Mouse (Mus musculus) liver, embryonic 14.5 days (tissue): Measurements from ENCODE around the gene Olfr578. TPM values are rescaled to one million over a fixed set of nuclear protein-coding genes. Genes with fewer than 3 reads are reported as not detected.

ENCODE experiments used
- ATAC-seq: fragments of 200-750 bp; cut with Nextera tagmentation; 2 replicates; pipeline ENCODE4 v1.8.0; 2017; ENCODE audit warnings: moderate number of reproducible peaks, mild to moderate bottlenecking, moderate library complexity; ENCODE audit not compliant: insufficient read depth
- DNase-seq, 3 experiments: peaks; one replicate each; pipeline ENCODE4 v3.0.0-alpha.2; 2012 to 2013; ENCODE audit warnings: low read depth in 3 of 3, low spot score in 3 of 3
- H3K27ac ChIP-seq: fragments of 300-500 bp; sonication (generic); 2 replicates; pipeline ENCODE4 v1.5.1; 2014; ENCODE audit warnings: moderate library complexity, mild to moderate bottlenecking, control low read depth, inconsistent platforms
- H3K27me3 ChIP-seq: fragments of 300-500 bp; sonication (generic); 2 replicates; pipeline ENCODE4 v1.6.1; 2014; ENCODE audit warnings: mild to moderate bottlenecking, low read length, moderate library complexity; ENCODE audit not compliant: control insufficient read depth, insufficient read depth
- H3K36me3 ChIP-seq: fragments of 300-500 bp; sonication (generic); replicated peaks from 2 replicates; pipeline ENCODE4 v1.6.1; 2014; ENCODE audit warnings: low read depth; ENCODE audit not compliant: control insufficient read depth, insufficient read depth
- H3K4me1 ChIP-seq, 2 experiments: fragments of 200-500 bp in 1 of 2; fragments of 300-500 bp in 1 of 2; sonication (generic) in 1 of 2; replicated peaks; 2 replicates each; pipeline ENCODE4 v1.6.1; 2012 to 2014; ENCODE audit warnings: antibody characterized with exemption in 1 of 2, inconsistent platforms in 1 of 2, low read length in 1 of 2; ENCODE audit not compliant: control insufficient read depth in 2 of 2, insufficient read depth in 2 of 2
- H3K4me2 ChIP-seq: fragments of 300-500 bp; sonication (generic); 2 replicates; pipeline ENCODE4 v1.6.1; 2014; ENCODE audit warnings: low read depth, mild to moderate bottlenecking, control low read depth, moderate library complexity
- H3K4me3 ChIP-seq, 2 experiments: fragments of 200-500 bp in 1 of 2; fragments of 300-500 bp in 1 of 2; sonication (generic) in 1 of 2; 2 replicates each; pipeline ENCODE4 v1.5.1; 2012 to 2014; ENCODE audit warnings: low read depth in 2 of 2, low read length in 2 of 2, mild to moderate bottlenecking in 2 of 2, control low read depth in 1 of 2, inconsistent platforms in 1 of 2, moderate library complexity in 1 of 2; ENCODE audit not compliant: insufficient read depth in 1 of 2
- H3K9ac ChIP-seq: fragments of 300-500 bp; sonication (generic); replicated peaks from 2 replicates; pipeline ENCODE4 v1.6.1; 2014; ENCODE audit warnings: mild to moderate bottlenecking, control low read depth, moderate library complexity
- H3K9me3 ChIP-seq: fragments of 300-500 bp; sonication (generic); 2 replicates; pipeline ENCODE4 v1.6.1; 2016; ENCODE audit warnings: low read length, mixed read lengths; ENCODE audit not compliant: control insufficient read depth
- CTCF ChIP-seq: IDR thresholded peaks from 2 replicates; pipeline ENCODE4 v1.5.1; 2016; ENCODE audit warnings: antibody characterized with exemption, low read depth, control low read depth
- EP300 ChIP-seq: IDR thresholded peaks from 2 replicates; pipeline ENCODE4 v1.6.1; 2016; ENCODE audit warnings: antibody characterized with exemption, low read depth
- WGBS: fragments of 180-500 bp; shearing (Covaris S2); extraction: QIAGEN DNeasy Blood & Tissue Kit; methylation state at CpG from one replicate; pipeline ENCODE4 v1.1.7; 2014; ENCODE audit not compliant: insufficient replicate concordance; 5-methylcytosine and 5-hydroxymethylcytosine counted together
- polyA plus RNA-seq, 2 experiments: library from polyadenylated mRNA; depleted of rRNA in 1 of 2; stranded (reverse) in 1 of 2; unstranded in 1 of 2; fragments of >200 nt; fragmentation: Nextera tagmentation in 1 of 2; extraction: Ambion mirVana in 1 of 2; gene quantifications; 2 replicates each; pipeline versions ENCODE4 v1.2.1 to v1.2.3; 2012 to 2014

Olfr578 gene
- polyA plus RNA-seq, 2 experiments = not detected

DNA sequence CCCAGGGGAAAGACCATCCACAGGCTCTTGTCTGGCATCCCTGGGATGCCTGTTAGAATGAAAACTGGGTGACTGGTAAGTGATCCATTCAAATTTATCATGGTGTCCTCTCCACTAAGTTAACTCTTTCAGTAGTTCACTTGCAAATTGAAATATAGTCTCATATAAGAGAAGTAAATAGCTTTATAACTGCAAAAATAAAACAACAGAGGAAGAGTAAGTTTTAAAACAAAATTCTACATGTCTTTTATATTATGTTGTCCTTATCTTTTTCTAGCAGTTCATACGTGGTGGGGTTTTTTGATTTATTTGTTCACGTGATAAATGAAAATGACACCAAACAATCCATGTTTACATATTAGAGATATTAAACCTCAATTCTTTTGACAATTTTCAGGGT, 46.6 kb downstream of the Olfr578 start, which contains the start of gene Olfr573-ps1:
Olfr573-ps1 (minus strand) TSS at position 101 of the 400 bp plus-strand sequence.
- WGBS = 75% methylated on average over 2 of the region's 2 CpGs
- Histone ChIP-seq H3K36me3 (no peaks in the 10 kb centered on the region), H3K27ac (no peak within 1 kb of the TSS), H3K9me3 (no peaks in the 10 kb centered on the region), H3K4me2 (no peak within 1 kb of the TSS), H3K4me1 (no peaks in the 10 kb centered on the region), H3K27me3 (no peaks in the 10 kb centered on the region), H3K4me3 (no peak within 1 kb of the TSS), H3K9ac (no peak within 1 kb of the TSS)
- DNase-seq (no peak), ATAC-seq (no peak)
- TF ChIP-seq CTCF = no peak
- TF ChIP-seq EP300 = no peak

Other genes starting within 250 kb of the Olfr578 start
- not detected in 2 replicates for gene Olfr560, start 230.0 kb downstream of the Olfr578 start, polyA plus RNA-seq (2012; rRNA removed)
- not detected in 2 replicates for gene Olfr560, start 230.0 kb downstream of the Olfr578 start, polyA plus RNA-seq (2014; fragmentation: Nextera tagmentation; extraction: Ambion mirVana)
- gene Olfr78, start 229.9 kb downstream of the Olfr578 start, polyA plus RNA-seq (2012; rRNA removed) = 0.02 TPM in 2 replicates
- gene Olfr78, start 229.9 kb downstream of the Olfr578 start, polyA plus RNA-seq (2014; fragmentation: Nextera tagmentation; extraction: Ambion mirVana) = not detected in 2 replicates
- not detected in 2 replicates for gene Olfr561, start 218.1 kb downstream of the Olfr578 start, polyA plus RNA-seq (2012; rRNA removed)
- not detected in 2 replicates for gene Olfr561, start 218.1 kb downstream of the Olfr578 start, polyA plus RNA-seq (2014; fragmentation: Nextera tagmentation; extraction: Ambion mirVana)
- not detected in 2 replicates for gene Olfr564, start 185.8 kb downstream of the Olfr578 start, polyA plus RNA-seq (2012; rRNA removed)
- not detected in 2 replicates for gene Olfr564, start 185.8 kb downstream of the Olfr578 start, polyA plus RNA-seq (2014; fragmentation: Nextera tagmentation; extraction: Ambion mirVana)
- gene Olfr566, start 130.6 kb downstream of the Olfr578 start, polyA plus RNA-seq (2012; rRNA removed) = not detected in 2 replicates
- gene Olfr566, start 130.6 kb downstream of the Olfr578 start, polyA plus RNA-seq (2014; fragmentation: Nextera tagmentation; extraction: Ambion mirVana) = not detected in 2 replicates
- gene Olfr568, start 112.2 kb downstream of the Olfr578 start, polyA plus RNA-seq (2012; rRNA removed) = not detected in 2 replicates
- gene Olfr568, start 112.2 kb downstream of the Olfr578 start, polyA plus RNA-seq (2014; fragmentation: Nextera tagmentation; extraction: Ambion mirVana) = not detected in 2 replicates
- gene Olfr569, start 98.4 kb downstream of the Olfr578 start, polyA plus RNA-seq (2012; rRNA removed) = not detected in 2 replicates
- not detected in 2 replicates for gene Olfr569, start 98.4 kb downstream of the Olfr578 start, polyA plus RNA-seq (2014; fragmentation: Nextera tagmentation; extraction: Ambion mirVana)
- gene Olfr570, start 94.7 kb downstream of the Olfr578 start, polyA plus RNA-seq (2012; rRNA removed) = not detected in 2 replicates
- not detected in 2 replicates for gene Olfr570, start 94.7 kb downstream of the Olfr578 start, polyA plus RNA-seq (2014; fragmentation: Nextera tagmentation; extraction: Ambion mirVana)
- gene Olfr571, start 71.8 kb downstream of the Olfr578 start, polyA plus RNA-seq (2012; rRNA removed) = not detected in 2 replicates
- not detected in 2 replicates for gene Olfr571, start 71.8 kb downstream of the Olfr578 start, polyA plus RNA-seq (2014; fragmentation: Nextera tagmentation; extraction: Ambion mirVana)
- gene Olfr572, start 64.9 kb downstream of the Olfr578 start, polyA plus RNA-seq (2012; rRNA removed) = not detected in 2 replicates
- gene Olfr572, start 64.9 kb downstream of the Olfr578 start, polyA plus RNA-seq (2014; fragmentation: Nextera tagmentation; extraction: Ambion mirVana) = not detected in 2 replicates
- gene Olfr573-ps1, start 46.7 kb downstream of the Olfr578 start, polyA plus RNA-seq (2012; rRNA removed) = not detected in 2 replicates
- not detected in 2 replicates for gene Olfr573-ps1, start 46.7 kb downstream of the Olfr578 start, polyA plus RNA-seq (2014; fragmentation: Nextera tagmentation; extraction: Ambion mirVana)
- gene Olfr574, start 40.9 kb downstream of the Olfr578 start, polyA plus RNA-seq (2012; rRNA removed) = not detected in 2 replicates
- not detected in 2 replicates for gene Olfr574, start 40.9 kb downstream of the Olfr578 start, polyA plus RNA-seq (2014; fragmentation: Nextera tagmentation; extraction: Ambion mirVana)
- gene Olfr575, start 30.5 kb downstream of the Olfr578 start, polyA plus RNA-seq (2012; rRNA removed) = 0.01 TPM in 1 of 2 replicates, not detected in the other
- gene Olfr575, start 30.5 kb downstream of the Olfr578 start, polyA plus RNA-seq (2014; fragmentation: Nextera tagmentation; extraction: Ambion mirVana) = not detected in 2 replicates
- not detected in 2 replicates for gene Olfr576, start 26.7 kb downstream of the Olfr578 start, polyA plus RNA-seq (2012; rRNA removed)
- not detected in 2 replicates for gene Olfr576, start 26.7 kb downstream of the Olfr578 start, polyA plus RNA-seq (2014; fragmentation: Nextera tagmentation; extraction: Ambion mirVana)
- not detected in 2 replicates for gene Olfr577, start 13.4 kb downstream of the Olfr578 start, polyA plus RNA-seq (2012; rRNA removed)
- gene Olfr577, start 13.4 kb downstream of the Olfr578 start, polyA plus RNA-seq (2014; fragmentation: Nextera tagmentation; extraction: Ambion mirVana) = not detected in 2 replicates
- not detected in 2 replicates for gene Olfr582, start 48.7 kb upstream of the Olfr578 start, polyA plus RNA-seq (2012; rRNA removed)
- gene Olfr582, start 48.7 kb upstream of the Olfr578 start, polyA plus RNA-seq (2014; fragmentation: Nextera tagmentation; extraction: Ambion mirVana) = not detected in 2 replicates
- not detected in 2 replicates for gene Olfr583, start 62.0 kb upstream of the Olfr578 start, polyA plus RNA-seq (2012; rRNA removed)
- not detected in 2 replicates for gene Olfr583, start 62.0 kb upstream of the Olfr578 start, polyA plus RNA-seq (2014; fragmentation: Nextera tagmentation; extraction: Ambion mirVana)
- gene Olfr584, start 92.6 kb upstream of the Olfr578 start, polyA plus RNA-seq (2012; rRNA removed) = not detected in 2 replicates
- gene Olfr584, start 92.6 kb upstream of the Olfr578 start, polyA plus RNA-seq (2014; fragmentation: Nextera tagmentation; extraction: Ambion mirVana) = not detected in 2 replicates
- gene Olfr585, start 108.4 kb upstream of the Olfr578 start, polyA plus RNA-seq (2012; rRNA removed) = not detected in 2 replicates
- gene Olfr585, start 108.4 kb upstream of the Olfr578 start, polyA plus RNA-seq (2014; fragmentation: Nextera tagmentation; extraction: Ambion mirVana) = not detected in 2 replicates
- gene Olfr586, start 136.3 kb upstream of the Olfr578 start, polyA plus RNA-seq (2012; rRNA removed) = not detected in 2 replicates
- gene Olfr586, start 136.3 kb upstream of the Olfr578 start, polyA plus RNA-seq (2014; fragmentation: Nextera tagmentation; extraction: Ambion mirVana) = not detected in 2 replicates
- not detected in 2 replicates for gene Olfr588-ps1, start 151.6 kb upstream of the Olfr578 start, polyA plus RNA-seq (2012; rRNA removed)
- gene Olfr588-ps1, start 151.6 kb upstream of the Olfr578 start, polyA plus RNA-seq (2014; fragmentation: Nextera tagmentation; extraction: Ambion mirVana) = not detected in 2 replicates
- gene Olfr589, start 167.0 kb upstream of the Olfr578 start, polyA plus RNA-seq (2012; rRNA removed) = not detected in 2 replicates
- gene Olfr589, start 167.0 kb upstream of the Olfr578 start, polyA plus RNA-seq (2014; fragmentation: Nextera tagmentation; extraction: Ambion mirVana) = not detected in 2 replicates
- gene Olfr591, start 189.0 kb upstream of the Olfr578 start, polyA plus RNA-seq (2012; rRNA removed) = not detected in 2 replicates
- not detected in 2 replicates for gene Olfr591, start 189.0 kb upstream of the Olfr578 start, polyA plus RNA-seq (2014; fragmentation: Nextera tagmentation; extraction: Ambion mirVana)
- gene Olfr592, start 195.5 kb upstream of the Olfr578 start, polyA plus RNA-seq (2012; rRNA removed) = not detected in 2 replicates
- not detected in 2 replicates for gene Olfr592, start 195.5 kb upstream of the Olfr578 start, polyA plus RNA-seq (2014; fragmentation: Nextera tagmentation; extraction: Ambion mirVana)
- gene Olfr593, start 222.5 kb upstream of the Olfr578 start, polyA plus RNA-seq (2012; rRNA removed) = not detected in 2 replicates
- not detected in 2 replicates for gene Olfr593, start 222.5 kb upstream of the Olfr578 start, polyA plus RNA-seq (2014; fragmentation: Nextera tagmentation; extraction: Ambion mirVana)
- gene Olfr594, start 227.7 kb upstream of the Olfr578 start, polyA plus RNA-seq (2012; rRNA removed) = not detected in 2 replicates
- not detected in 2 replicates for gene Olfr594, start 227.7 kb upstream of the Olfr578 start, polyA plus RNA-seq (2014; fragmentation: Nextera tagmentation; extraction: Ambion mirVana)